Mouse (Mus musculus): ENCODE results near the gene Gng7.

The Gng7 gene

GRCm38 (mm10) chr10:80996501-80996900 is 18.2 kb downstream of the Gng7 start:
- in situ Hi-C loops (cut with MboI; ENCODE audit: low sequenced_read_pairs) = loop anchor here (5.0 kb wide), 1 partner anchor 69 kb away; no protein-coding TSS in a partner anchor

DNA sequence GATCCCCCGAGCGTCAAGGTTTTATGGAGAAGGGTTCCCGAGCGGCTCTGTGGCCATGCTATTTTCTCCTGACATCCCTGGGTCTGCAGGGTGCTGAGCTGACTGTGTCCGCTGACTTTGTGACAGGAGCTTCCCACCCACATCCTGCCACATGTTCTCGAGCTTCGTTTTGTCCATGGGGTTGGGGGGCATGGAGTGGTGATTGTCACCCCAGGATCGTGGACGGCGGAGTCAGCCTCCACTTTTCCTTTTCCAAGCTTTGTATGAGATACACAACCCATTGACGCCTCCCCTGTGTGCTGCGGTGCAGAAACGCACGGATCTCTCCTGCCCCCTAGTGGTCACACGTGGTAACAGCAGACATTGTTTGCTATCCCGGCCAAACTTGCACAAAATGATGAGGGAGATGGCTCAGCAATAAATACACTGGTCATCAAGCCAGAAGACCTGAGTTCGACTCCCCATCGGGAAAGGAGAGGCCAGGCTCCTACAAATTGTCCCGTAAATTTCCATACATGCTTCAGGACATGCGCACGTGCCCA is 19.6 kb downstream of the Gng7 start:
- in situ Hi-C loops (cut with MboI; ENCODE audit: low sequenced_read_pairs) = loop anchor here (5.0 kb wide), 1 partner anchor 68 kb away; no protein-coding TSS in a partner anchor

DNA sequence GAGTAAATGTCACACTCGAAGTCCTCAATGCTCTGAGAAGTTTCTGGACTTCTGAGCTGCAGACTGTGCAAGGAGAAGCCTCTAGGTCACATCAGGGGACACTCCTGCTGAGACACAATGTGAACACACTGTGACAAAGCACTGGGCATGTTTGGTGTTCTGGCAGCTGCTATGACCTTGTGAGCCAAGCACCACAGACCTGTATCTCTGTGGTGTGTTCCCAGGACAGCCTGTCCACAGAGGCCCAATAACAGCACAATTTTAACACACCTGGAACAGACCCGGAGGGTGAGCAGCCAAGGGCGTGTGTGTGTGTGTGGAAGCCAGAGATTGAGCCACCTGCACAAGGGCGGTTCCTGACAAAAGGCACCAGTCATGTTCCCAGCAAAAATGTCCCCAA is 20.1 kb downstream of the Gng7 start:
- in situ Hi-C loops (cut with MboI; ENCODE audit: low sequenced_read_pairs) = loop anchor here (5.0 kb wide), 2 partner anchors 67 to 117 kb away; no protein-coding TSS in a partner anchor

DNA sequence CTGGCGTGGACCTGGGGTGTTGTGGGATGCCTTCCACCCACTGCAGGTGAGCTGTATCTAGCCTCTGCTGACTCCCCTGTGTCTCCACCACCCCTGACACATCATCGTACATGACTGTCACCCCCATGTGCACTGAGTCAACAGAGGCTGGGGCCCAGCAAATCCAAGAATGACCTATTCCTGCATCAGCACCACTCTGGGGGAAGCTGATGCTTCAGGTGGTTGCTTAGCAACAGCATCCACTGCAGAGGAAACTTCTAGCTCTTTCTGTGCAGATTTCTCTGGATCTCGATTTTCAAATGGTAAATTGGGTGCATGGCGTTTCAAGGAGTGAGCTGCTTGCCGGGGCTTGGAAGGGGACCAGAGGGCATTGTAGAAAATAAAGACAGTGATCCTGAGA is 21.5 kb downstream of the Gng7 start:
- in situ Hi-C loops (cut with MboI; ENCODE audit: low sequenced_read_pairs) = loop anchor here (5.0 kb wide), 1 partner anchor 116 kb away; no protein-coding TSS in a partner anchor

DNA sequence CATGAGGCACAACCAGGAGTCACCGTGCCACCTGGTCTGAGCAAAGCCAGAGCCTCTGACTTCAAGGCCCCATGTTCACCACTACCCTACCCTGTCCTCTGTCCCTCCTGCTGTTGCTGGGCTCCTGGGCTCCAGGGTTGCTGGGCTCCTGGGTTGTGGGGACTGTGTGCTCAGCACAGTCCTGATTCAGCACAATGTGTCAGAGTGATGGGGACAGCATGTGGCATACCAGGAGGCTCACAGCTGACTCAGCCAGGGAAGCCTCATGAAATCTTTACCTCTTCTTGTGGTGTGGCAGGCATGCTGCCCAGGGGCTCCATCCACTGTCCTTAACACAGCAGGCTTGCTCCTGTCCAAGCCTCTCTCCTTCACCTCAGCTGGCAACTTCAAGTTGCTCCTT is 22.8 kb downstream of the Gng7 start:
- in situ Hi-C loops (cut with MboI; ENCODE audit: low sequenced_read_pairs) = loop anchor here (5.0 kb wide), 1 partner anchor 115 kb away; no protein-coding TSS in a partner anchor

GRCm38 (mm10) chr10:80991007-80991406 is 23.7 kb downstream of the Gng7 start:
- in situ Hi-C loops (cut with MboI; ENCODE audit: low sequenced_read_pairs) = loop anchor here (5.0 kb wide), 1 partner anchor 114 kb away; no protein-coding TSS in a partner anchor

GRCm38 (mm10) chr10:80990406-80990805 is 24.3 kb downstream of the Gng7 start:
- in situ Hi-C loops (cut with MboI; ENCODE audit: low sequenced_read_pairs) = loop anchor here (5.0 kb wide), 1 partner anchor 113 kb away; no protein-coding TSS in a partner anchor

- in situ Hi-C loops (cut with MboI; ENCODE audit: low sequenced_read_pairs) = loop anchor here (5.0 kb wide), 1 partner anchor 113 kb away; no protein-coding TSS in a partner anchor
Observed at GRCm38 (mm10) chr10:80989854-80990253, 24.9 kb downstream of the Gng7 start.

GRCm38 (mm10) chr10:80989446-80989845 is 25.3 kb downstream of the Gng7 start:
- in situ Hi-C loops (cut with MboI; ENCODE audit: low sequenced_read_pairs) = no loop called here

- in situ Hi-C loops (cut with MboI; ENCODE audit: low sequenced_read_pairs) = no loop called here
Observed at GRCm38 (mm10) chr10:80987709-80988441, 26.9 kb downstream of the Gng7 start.

- in situ Hi-C loops (cut with MboI; ENCODE audit: low sequenced_read_pairs) = no loop called here
Observed at GRCm38 (mm10) chr10:80986754-80987153, 28.0 kb downstream of the Gng7 start.

DNA sequence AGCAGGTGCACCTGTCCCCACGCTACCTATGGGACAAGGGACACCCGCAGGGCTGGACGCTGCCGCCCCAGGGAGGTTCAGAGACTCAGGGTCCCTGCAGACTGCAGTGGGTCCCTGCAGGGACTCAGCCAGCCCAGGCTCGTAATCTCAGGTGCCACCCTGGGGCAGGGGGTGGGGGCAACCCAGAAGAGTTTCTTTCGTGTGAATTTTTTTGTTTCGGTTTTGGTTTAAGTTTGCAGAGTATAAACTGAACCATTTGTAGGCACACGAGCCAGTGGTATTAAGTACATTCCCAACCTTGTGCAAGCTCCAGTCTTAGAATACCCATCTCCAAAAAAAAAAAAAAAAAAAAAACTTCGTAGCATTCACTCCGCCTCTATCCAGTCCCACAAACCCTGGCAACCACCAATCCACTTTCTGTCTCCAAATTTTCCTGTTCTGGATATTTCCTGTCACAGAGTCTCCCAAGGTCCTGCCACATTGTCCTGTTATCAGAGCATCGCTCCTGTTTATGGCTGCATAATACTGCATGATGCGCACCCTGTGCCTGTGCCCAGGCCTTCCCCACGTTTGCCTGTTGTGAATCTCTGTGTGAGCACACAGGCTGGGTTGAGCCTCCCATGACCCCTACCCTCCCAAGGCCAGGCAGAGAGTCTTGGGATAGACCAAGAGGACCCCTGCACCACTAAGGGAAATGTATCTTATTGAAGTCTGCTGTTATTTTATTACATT is 28.6 kb downstream of the Gng7 start:
- in situ Hi-C loops (cut with MboI; ENCODE audit: low sequenced_read_pairs) = no loop called here

DNA sequence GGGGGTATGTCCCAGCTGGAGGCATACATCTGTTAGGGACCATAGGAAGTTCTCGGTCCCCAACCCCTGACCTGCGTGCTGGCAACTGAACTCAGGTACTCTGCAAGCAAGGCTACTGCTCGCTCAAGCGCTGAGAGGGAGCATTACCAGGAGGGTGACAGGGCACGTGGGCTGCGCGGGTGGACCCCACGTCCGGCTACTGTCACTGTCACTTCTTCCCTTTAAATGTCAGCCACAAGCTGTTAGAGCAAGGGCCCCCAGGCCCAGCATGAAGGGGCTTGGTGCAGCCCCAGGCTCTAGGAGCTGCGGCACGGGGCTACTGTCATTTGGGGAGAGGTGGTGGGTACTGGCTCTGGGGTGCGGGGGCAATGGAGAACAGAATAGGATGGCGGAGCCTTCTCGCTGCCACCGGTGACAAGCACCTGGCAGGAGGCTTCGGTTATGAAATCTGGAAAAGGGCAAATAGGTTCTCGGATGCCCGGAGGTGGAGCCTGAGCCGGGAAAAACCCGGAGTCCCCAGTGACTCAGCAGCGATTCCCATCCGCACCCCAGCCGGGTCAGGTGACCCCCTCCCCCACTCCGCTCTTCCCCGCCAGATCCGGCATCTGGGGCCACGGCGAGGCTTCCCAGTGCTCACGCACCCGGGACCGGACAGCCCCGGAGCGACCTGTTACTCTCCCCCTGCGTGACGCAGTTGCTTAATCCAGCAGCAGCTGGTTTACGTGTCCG is 29.3 kb downstream of the Gng7 start:
- in situ Hi-C loops (cut with MboI; ENCODE audit: low sequenced_read_pairs) = no loop called here

GRCm38 (mm10) chr10:80984223-80984622 is 30.5 kb downstream of the Gng7 start:
- in situ Hi-C loops (cut with MboI; ENCODE audit: low sequenced_read_pairs) = no loop called here

- in situ Hi-C loops (cut with MboI; ENCODE audit: low sequenced_read_pairs) = no loop called here
Observed at GRCm38 (mm10) chr10:80982381-80982780, 32.4 kb downstream of the Gng7 start.

GRCm38 (mm10) chr10:80981564-80982112 is 33.1 kb downstream of the Gng7 start:
- in situ Hi-C loops (cut with MboI; ENCODE audit: low sequenced_read_pairs) = no loop called here

DNA sequence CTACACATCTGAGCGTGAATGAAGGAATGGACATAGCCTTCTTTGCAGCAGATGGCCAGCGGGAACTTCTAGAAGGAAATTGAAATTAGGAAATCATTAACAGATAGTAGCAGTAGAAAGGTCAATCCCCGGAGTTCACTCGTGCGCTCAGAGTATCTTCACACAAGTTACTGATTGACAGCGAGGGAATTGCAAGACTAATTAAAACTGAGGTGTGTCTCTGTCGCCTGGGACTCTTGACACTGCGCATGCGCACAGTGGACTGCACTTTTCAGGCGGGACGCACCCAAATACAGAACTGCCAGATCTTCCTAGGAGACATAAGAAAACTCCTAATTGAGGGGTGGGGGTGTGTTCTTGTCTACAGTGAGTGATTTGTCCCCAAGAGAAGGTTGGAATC is 39.3 kb downstream of the Gng7 start:
- in situ Hi-C loops (cut with MboI; ENCODE audit: low sequenced_read_pairs) = no loop called here

GRCm38 (mm10) chr10:80973722-80974121 is 41.0 kb downstream of the Gng7 start:
- in situ Hi-C loops (cut with MboI; ENCODE audit: low sequenced_read_pairs) = no loop called here

DNA sequence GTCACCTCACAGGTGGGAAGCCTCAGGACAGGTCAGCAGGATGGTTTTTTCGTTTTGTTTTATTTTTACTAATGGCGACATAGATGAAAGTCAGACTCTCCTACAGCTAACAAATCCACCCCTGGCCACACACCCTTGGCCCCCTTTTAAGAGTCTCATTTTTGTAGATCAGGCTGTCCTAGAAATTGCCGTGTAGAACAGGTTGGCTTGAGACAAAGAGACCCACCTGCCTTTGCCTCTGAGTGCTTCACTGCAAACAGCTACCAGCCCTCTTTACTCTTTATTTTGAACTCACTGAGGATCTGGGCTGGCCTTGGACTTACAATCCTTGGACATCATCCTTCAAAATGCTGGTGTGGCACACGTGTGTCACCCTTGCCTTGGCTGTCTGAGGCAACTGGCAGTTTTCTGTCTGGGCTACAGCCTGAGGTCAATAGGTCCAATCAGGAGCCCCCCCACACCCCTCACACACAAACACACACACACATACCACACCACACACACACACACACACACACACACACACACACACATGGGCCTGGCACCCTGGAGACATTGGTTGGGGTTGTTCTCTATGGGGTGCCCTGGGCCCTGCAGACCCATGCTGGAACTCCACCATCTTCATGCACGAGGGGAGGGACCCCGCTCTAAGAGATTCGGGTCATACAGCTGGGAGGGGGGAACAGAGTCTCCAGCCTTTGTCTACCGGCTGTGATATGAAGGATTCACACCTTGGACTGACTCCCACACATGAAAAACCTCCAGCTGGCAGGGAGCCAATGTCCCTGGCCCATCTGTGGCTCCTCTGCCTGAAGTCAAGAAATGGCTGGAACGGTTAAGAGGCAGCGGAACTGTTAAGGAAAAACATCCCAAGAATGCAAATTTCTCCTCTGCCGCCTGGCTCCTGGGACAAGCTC is 42.4 kb downstream of the Gng7 start:
- in situ Hi-C loops (cut with MboI; ENCODE audit: low sequenced_read_pairs) = no loop called here

All from CH12F3 (cell line).